22 mouse cellular contexts compared by ENCODE assay signal in the genomic region with DNA sequence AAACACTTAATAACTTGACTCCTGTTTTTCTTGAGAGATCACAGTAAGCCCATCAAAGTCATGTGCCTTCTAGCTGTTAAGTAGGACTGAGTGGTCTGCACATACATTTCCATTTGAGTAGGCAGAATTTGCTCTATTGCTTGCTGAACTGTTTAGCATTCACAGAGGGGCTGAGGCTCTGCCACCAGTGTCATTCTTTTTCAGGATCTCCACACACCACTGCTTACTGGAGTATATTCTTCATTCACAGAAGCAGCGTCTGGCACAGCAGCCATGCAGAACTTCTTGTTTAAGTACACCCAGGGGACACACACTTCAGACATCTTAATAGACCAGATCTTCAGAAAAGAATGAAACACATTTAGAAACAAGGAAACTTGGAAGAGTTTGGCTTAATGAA. TPM values are rescaled to one million over a fixed set of nuclear protein-coding genes. Genes with fewer than 3 reads are reported as not detected.
DNase-seq lines count a peak whose midpoint lies in the region; ATAC-seq and TF ChIP-seq lines count a peak whose summit lies in the region.
"Had no signal": no experiment of that assay in that cellular context is flagged by ENCODE, and none has a peak within 500 bp of the region (broad histone marks: within the 10 kb centered on the region; RNA-seq: fewer than 3 reads in every experiment).

No protein-coding gene starts in this region.

- intact Hi-C loops in left cerebral cortex, postnatal 14 days (cut with DNase I) = no loop called here

- H3K4me1 ChIP-seq in hindbrain, postnatal 0 days (ENCODE audit: insufficient read depth, low read length) = no peaks in the 10 kb centered on the region
- H3K4me1 ChIP-seq in hindbrain, embryonic 12.5 days = no peaks in the 10 kb centered on the region
- H3K4me1 ChIP-seq in midbrain, embryonic 14.5 days (ENCODE audit: control insufficient read depth, insufficient read depth, low read length) = no peaks in the 10 kb centered on the region
- H3K4me1 ChIP-seq in midbrain, embryonic 16.5 days (ENCODE audit: control insufficient read depth, insufficient read depth, low read length) = no peaks in the 10 kb centered on the region
- H3K4me1 ChIP-seq: heart, embryonic 10.5 days had no signal

- WGBS in hindbrain, postnatal 0 days = 21% methylated on average over 1 of the region's 1 CpGs
- WGBS in hindbrain, embryonic 12.5 days = 18% methylated on average over 1 of the region's 1 CpGs
- WGBS in midbrain, embryonic 14.5 days = 24% methylated on average over 1 of the region's 1 CpGs
- 23% methylated on average over 1 of the region's 1 CpGs for WGBS in midbrain, embryonic 16.5 days

- no peak overlapping the region for H3K27ac ChIP-seq in hindbrain, postnatal 0 days
- no peak overlapping the region for H3K27ac ChIP-seq in hindbrain, embryonic 12.5 days
- no peak overlapping the region for H3K27ac ChIP-seq in midbrain, embryonic 14.5 days (replicated peaks; ENCODE audit: low read depth, low read length)
- no peak overlapping the region for H3K27ac ChIP-seq in midbrain, embryonic 16.5 days (ENCODE audit: low read length)
- H3K27ac ChIP-seq: embryonic facial prominence, embryonic 13.5 days; forebrain, embryonic 12.5 days; heart, embryonic 10.5 days had no signal

- H3K27me3 ChIP-seq in hindbrain, postnatal 0 days (ENCODE audit: insufficient read depth, low read length) = no peaks in the 10 kb centered on the region
- H3K27me3 ChIP-seq in hindbrain, embryonic 12.5 days = no peaks in the 10 kb centered on the region
- H3K27me3 ChIP-seq in midbrain, embryonic 14.5 days (ENCODE audit: control insufficient read depth, insufficient read depth, low read length) = no peaks in the 10 kb centered on the region
- H3K27me3 ChIP-seq in midbrain, embryonic 16.5 days (ENCODE audit: control insufficient read depth, insufficient read depth, low read depth, low read length) = no peaks in the 10 kb centered on the region
- H3K27me3 ChIP-seq: embryonic facial prominence, embryonic 13.5 days; forebrain, embryonic 12.5 days; Patski had no signal

- ATAC-seq in hindbrain, postnatal 0 days = peak; percentile 61; the same call in 1 of the 2 replicates
- ATAC-seq in hindbrain, embryonic 12.5 days (ENCODE audit: low FRiP score) = no peak
- no peak for ATAC-seq in midbrain, embryonic 14.5 days (ENCODE audit: low FRiP score, low TSS enrichment)
- ATAC-seq in midbrain, embryonic 16.5 days = no peak
- ATAC-seq: activated CD4-positive, CD25-positive, alpha-beta regulatory T cell, adult 4 months; forebrain, embryonic 16.5 days; inflammation-experienced regulatory T-cells, adult 6 months; Patski had no signal

- no peak overlapping the region for H3K4me2 ChIP-seq in hindbrain, postnatal 0 days (ENCODE audit: low read depth, low read length)
- no peak overlapping the region for H3K4me2 ChIP-seq in hindbrain, embryonic 12.5 days (replicated peaks)
- no peak overlapping the region for H3K4me2 ChIP-seq in midbrain, embryonic 14.5 days (ENCODE audit: low read length)
- H3K4me2 ChIP-seq in midbrain, embryonic 16.5 days (ENCODE audit: low read length) = no peak overlapping the region
- H3K4me2 ChIP-seq: embryonic facial prominence, embryonic 13.5 days; forebrain, embryonic 12.5 days had no signal

- H3K9me3 ChIP-seq in hindbrain, postnatal 0 days (ENCODE audit: low read length) = no peaks in the 10 kb centered on the region
- H3K9me3 ChIP-seq in hindbrain, embryonic 12.5 days (replicated peaks) = no peaks in the 10 kb centered on the region
- H3K9me3 ChIP-seq in midbrain, embryonic 14.5 days (ENCODE audit: control insufficient read depth, low read length) = no peaks in the 10 kb centered on the region
- H3K9me3 ChIP-seq in midbrain, embryonic 16.5 days (replicated peaks; ENCODE audit: control insufficient read depth, low read length, poor library complexity, severe bottlenecking) = no peaks in the 10 kb centered on the region
- H3K9me3 ChIP-seq: embryonic facial prominence, embryonic 13.5 days; forebrain, embryonic 12.5 days; heart, embryonic 10.5 days had no signal

- DNase-seq in embryo, embryonic 11 days = peak; percentile 1
- no peak for DNase-seq in embryo, embryonic 10 days (ENCODE audit: low spot score)
- DNase-seq in hindbrain, postnatal 0 days (ENCODE audit: low spot score) = peak; percentile 44
- peak; percentile 35 for DNase-seq in midbrain, embryonic 14.5 days
- DNase-seq in retina, postnatal 1 day = peak; percentile 2
- DNase-seq in left cerebral cortex, postnatal 14 days (ENCODE audit: low spot score in 2 of 2) = no peak
- DNase-seq: adrenal gland, postnatal 14 days; cerebellum, adult 18-20 months; cerebellum, adult 9-11 months; gastrocnemius, postnatal 10 days; heart, adult 18-20 months; heart, postnatal 10 days; heart, postnatal 4 days had no signal

- no peak overlapping the region for H3K9ac ChIP-seq in hindbrain, postnatal 0 days (replicated peaks; ENCODE audit: low read length)
- H3K9ac ChIP-seq in hindbrain, embryonic 12.5 days = no peak overlapping the region
- no peak overlapping the region for H3K9ac ChIP-seq in midbrain, embryonic 14.5 days (replicated peaks; ENCODE audit: low read length)
- no peak overlapping the region for H3K9ac ChIP-seq in midbrain, embryonic 16.5 days (ENCODE audit: low read depth, low read length)
- H3K9ac ChIP-seq: embryonic facial prominence, embryonic 13.5 days; forebrain, embryonic 12.5 days had no signal

- TF ChIP-seq CTCF in hindbrain, postnatal 0 days (IDR thresholded peaks at IDR 0.05; ENCODE audit: low read depth) = no peak

- no peaks in the 10 kb centered on the region for H3K36me3 ChIP-seq in hindbrain, postnatal 0 days (ENCODE audit: insufficient read depth, low read length)
- no peaks in the 10 kb centered on the region for H3K36me3 ChIP-seq in hindbrain, embryonic 12.5 days
- H3K36me3 ChIP-seq in midbrain, embryonic 14.5 days (ENCODE audit: control insufficient read depth, insufficient read depth, low read length) = no peaks in the 10 kb centered on the region
- no peaks in the 10 kb centered on the region for H3K36me3 ChIP-seq in midbrain, embryonic 16.5 days (ENCODE audit: control insufficient read depth, insufficient read depth, low read length)
- H3K36me3 ChIP-seq: embryonic facial prominence, embryonic 13.5 days; forebrain, embryonic 12.5 days; heart, embryonic 10.5 days had no signal

- H3K4me3 ChIP-seq in hindbrain, postnatal 0 days (ENCODE audit: low read length) = no peak overlapping the region
- no peak overlapping the region for H3K4me3 ChIP-seq in hindbrain, embryonic 12.5 days
- no peak overlapping the region for H3K4me3 ChIP-seq in midbrain, embryonic 14.5 days (replicated peaks; ENCODE audit: low read depth, low read length)
- H3K4me3 ChIP-seq in midbrain, embryonic 16.5 days (ENCODE audit: low read depth, low read length) = no peak overlapping the region
- H3K4me3 ChIP-seq: embryonic facial prominence, embryonic 13.5 days; forebrain, embryonic 12.5 days; heart, embryonic 10.5 days had no signal

RNA-seq across cellular contexts. Expression of gene Ccdc71l, which starts 39.4 kb away (rescaled TPM):
- total RNA-seq in hindbrain, postnatal 0 days (2014; rRNA removed) = 21.0 and 27.9 TPM in 2 replicates
- 2.9 and 3.0 TPM in 2 replicates for polyA plus RNA-seq in hindbrain, postnatal 0 days (2015; fragmentation: Nextera tagmentation; extraction: Ambion mirVana)
- polyA plus RNA-seq in hindbrain, embryonic 12.5 days (2016; fragmentation: Nextera tagmentation; extraction: Ambion mirVana) = 8.0 and 8.2 TPM in 2 replicates
- polyA plus RNA-seq in midbrain, embryonic 14.5 days (2014; fragmentation: Nextera tagmentation; extraction: Ambion mirVana) = 6.7 and 8.4 TPM in 2 replicates
- 3.4 and 3.9 TPM in 2 replicates for polyA plus RNA-seq in midbrain, embryonic 16.5 days (2015; fragmentation: Nextera tagmentation; extraction: Ambion mirVana)
- total RNA-seq in left cerebral cortex, postnatal 14 days (2021) = 10 to 100 TPM; 11.1 to 13.8 TPM

Comparison
In these comparisons a context has a peak if more than half of its experiments do, and no peak if none do; other contexts are left out.
1. DNase-seq: peak in embryo, embryonic 11 days (single experiment), hindbrain, postnatal 0 days (single experiment), midbrain, embryonic 14.5 days (single experiment) and retina, postnatal 1 day (single experiment); none in embryo, embryonic 10 days (single experiment) and left cerebral cortex, postnatal 14 days (0 of 2).